Comparison of ENCODE assay signal across 8 mouse cellular contexts in the genomic region with DNA sequence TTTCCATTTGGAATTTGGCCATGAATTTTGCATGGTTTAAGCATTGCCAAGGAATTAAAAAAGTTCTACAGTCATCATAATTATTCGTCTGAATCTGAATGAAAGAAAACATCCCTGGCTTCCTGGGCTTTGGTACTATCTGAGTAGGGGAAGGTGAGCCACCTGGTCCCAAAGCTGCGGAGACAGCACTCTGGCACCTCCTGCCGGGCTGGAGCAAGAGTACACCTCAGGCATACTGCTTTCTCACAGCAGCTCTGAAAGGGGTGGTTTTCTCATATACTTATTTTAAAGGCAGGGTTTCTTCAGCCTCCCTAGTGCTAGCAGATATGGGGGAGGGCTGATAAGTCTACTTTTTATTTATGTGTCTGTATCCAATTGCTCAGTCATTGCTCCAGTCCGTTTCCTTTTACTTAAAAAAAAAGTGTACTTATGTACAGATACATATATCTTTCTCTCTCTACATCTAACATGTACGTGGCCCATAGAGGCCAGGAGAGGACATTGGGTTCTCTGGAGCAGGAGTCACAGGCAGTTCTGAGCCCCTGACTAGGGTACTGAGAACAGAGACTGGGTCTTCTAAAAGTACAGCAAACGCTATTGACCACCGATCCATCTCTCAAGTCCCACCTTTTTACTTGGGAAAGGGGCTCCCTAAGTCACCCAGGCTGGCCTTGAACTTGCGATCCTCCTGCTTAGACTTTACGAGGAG. TPM values are rescaled to one million over a fixed set of nuclear protein-coding genes. Genes with fewer than 3 reads are reported as not detected.
DNase-seq lines count a peak whose midpoint lies in the region; ATAC-seq and TF ChIP-seq lines count a peak whose summit lies in the region.

No protein-coding gene starts in this region.

- TF ChIP-seq CTCF in E14TG2a.4 (conservative IDR thresholded peaks at IDR 0.05; ENCODE audit: low read length) = peak; percentile 75

- peaks cover 39% of the 10 kb centered on the region for H3K36me3 ChIP-seq in E14TG2a.4 (ENCODE audit: insufficient read depth, low read length)
- H3K36me3 ChIP-seq in forebrain, embryonic 11.5 days (ENCODE audit: control insufficient read depth, insufficient read depth, low read length) = peaks cover 14% of the 10 kb centered on the region; the same call in 1 of the 2 replicates
- peaks cover 12% of the 10 kb centered on the region for H3K36me3 ChIP-seq in heart, embryonic 16.5 days (ENCODE audit: control insufficient read depth, insufficient read depth)
- peaks cover 36% of the 10 kb centered on the region for H3K36me3 ChIP-seq in liver, embryonic 15.5 days (replicated peaks)
- peaks cover 3% of the 10 kb centered on the region; the same call in 1 of the 2 replicates for H3K36me3 ChIP-seq in neural tube, embryonic 11.5 days (ENCODE audit: control insufficient read depth, insufficient read depth, low read length)
- peaks cover 11% of the 10 kb centered on the region; the same call in 1 of the 2 replicates for H3K36me3 ChIP-seq in stomach, embryonic 16.5 days (ENCODE audit: control insufficient read depth, insufficient read depth, low read length)

- H3K4me2 ChIP-seq in forebrain, embryonic 11.5 days (ENCODE audit: low read depth, low read length, severe bottlenecking) = peak overlapping the region; percentile 94
- peak overlapping the region; percentile 91 for H3K4me2 ChIP-seq in heart, embryonic 16.5 days (ENCODE audit: low read depth, low read length)
- H3K4me2 ChIP-seq in liver, embryonic 15.5 days = peak overlapping the region; percentile 73
- H3K4me2 ChIP-seq in neural tube, embryonic 11.5 days (ENCODE audit: low read depth) = peak overlapping the region; percentile 71
- peak overlapping the region; percentile 76 for H3K4me2 ChIP-seq in stomach, embryonic 16.5 days (ENCODE audit: low read depth, low read length)

- H3K9me3 ChIP-seq in E14TG2a.4 (ENCODE audit: low read length) = no peaks in the 10 kb centered on the region
- no peaks in the 10 kb centered on the region for H3K9me3 ChIP-seq in forebrain, embryonic 11.5 days (ENCODE audit: control insufficient read depth, low read length)
- no peaks in the 10 kb centered on the region for H3K9me3 ChIP-seq in heart, embryonic 16.5 days (replicated peaks; ENCODE audit: control insufficient read depth, low read length)
- H3K9me3 ChIP-seq in liver, embryonic 15.5 days (replicated peaks) = no peaks in the 10 kb centered on the region
- H3K9me3 ChIP-seq in neural tube, embryonic 11.5 days (ENCODE audit: control insufficient read depth, low read length) = no peaks in the 10 kb centered on the region
- no peaks in the 10 kb centered on the region for H3K9me3 ChIP-seq in stomach, embryonic 16.5 days (replicated peaks; ENCODE audit: control insufficient read depth, low read length)

- H3K4me3 ChIP-seq in E14TG2a.4 (replicated peaks; ENCODE audit: low read length) = peak overlapping the region; percentile 99
- peak overlapping the region; percentile 78 for H3K4me3 ChIP-seq in forebrain, embryonic 11.5 days (ENCODE audit: low read depth, low read length)
- peak overlapping the region; percentile 78 for H3K4me3 ChIP-seq in heart, embryonic 16.5 days (ENCODE audit: low read length)
- H3K4me3 ChIP-seq in liver, embryonic 15.5 days (replicated peaks) = peak overlapping the region; percentile 95
- peak overlapping the region; percentile 81 for H3K4me3 ChIP-seq in neural tube, embryonic 11.5 days (ENCODE audit: low read depth, low read length)
- H3K4me3 ChIP-seq in stomach, embryonic 16.5 days (replicated peaks; ENCODE audit: low read length) = peak overlapping the region; percentile 91

- ATAC-seq in forebrain, embryonic 11.5 days (replicated peaks; ENCODE audit: low FRiP score) = peak; percentile 81
- ATAC-seq in heart, embryonic 16.5 days (replicated peaks; ENCODE audit: extremely low read depth, insufficient read depth, low FRiP score) = peak; percentile 76
- ATAC-seq in liver, embryonic 15.5 days (ENCODE audit: insufficient read depth) = peak; percentile 68
- ATAC-seq in neural tube, embryonic 11.5 days (ENCODE audit: insufficient read depth, low FRiP score, low TSS enrichment) = peak; percentile 85
- ATAC-seq in stomach, embryonic 16.5 days (ENCODE audit: insufficient read depth, low FRiP score) = peak; percentile 81

- peak; percentile 77 for DNase-seq in c-Kit-positive CD71-positive TER-119-negative erythroid progenitor cells, embryonic 14.5 days (ENCODE audit: low read depth)
- peak; percentile 87 for DNase-seq in forebrain, embryonic 11.5 days (ENCODE audit: low spot score)
- peak; percentile 86 to 88 for DNase-seq in kidney, postnatal 25 days
- DNase-seq in neural tube, embryonic 11.5 days (ENCODE audit: low spot score) = peak; percentile 84

- peak overlapping the region; percentile 78 for H3K27ac ChIP-seq in forebrain, embryonic 11.5 days (ENCODE audit: low read depth, low read length)
- peak overlapping the region; percentile 84 for H3K27ac ChIP-seq in heart, embryonic 16.5 days (ENCODE audit: low read length)
- peak overlapping the region; percentile 83 for H3K27ac ChIP-seq in liver, embryonic 15.5 days (replicated peaks)
- H3K27ac ChIP-seq in neural tube, embryonic 11.5 days (ENCODE audit: low read depth, low read length) = peak overlapping the region; percentile 69; the same call in 1 of the 2 replicates
- peak overlapping the region; percentile 86 for H3K27ac ChIP-seq in stomach, embryonic 16.5 days (ENCODE audit: low read length)

- WGBS in forebrain, embryonic 11.5 days = under 1% methylated on average over 9 of the region's 9 CpGs
- WGBS in heart, embryonic 16.5 days = under 1% methylated on average over 9 of the region's 9 CpGs
- under 1% methylated on average over 9 of the region's 9 CpGs for WGBS in liver, embryonic 15.5 days (ENCODE audit: insufficient replicate concordance)
- WGBS in neural tube, embryonic 11.5 days = 2% methylated on average over 9 of the region's 9 CpGs
- WGBS in stomach, embryonic 16.5 days = under 1% methylated on average over 9 of the region's 9 CpGs

- no peaks in the 10 kb centered on the region for H3K27me3 ChIP-seq in E14TG2a.4 (ENCODE audit: insufficient read depth, low read length)
- no peaks in the 10 kb centered on the region for H3K27me3 ChIP-seq in forebrain, embryonic 11.5 days (ENCODE audit: control insufficient read depth, insufficient read depth, low read length)
- no peaks in the 10 kb centered on the region for H3K27me3 ChIP-seq in heart, embryonic 16.5 days (ENCODE audit: control insufficient read depth, insufficient read depth, low read length)
- H3K27me3 ChIP-seq in liver, embryonic 15.5 days = no peaks in the 10 kb centered on the region
- H3K27me3 ChIP-seq in neural tube, embryonic 11.5 days (ENCODE audit: control insufficient read depth, insufficient read depth, low read length) = no peaks in the 10 kb centered on the region
- H3K27me3 ChIP-seq in stomach, embryonic 16.5 days (ENCODE audit: control insufficient read depth, insufficient read depth, low read length) = no peaks in the 10 kb centered on the region

- H3K9ac ChIP-seq in forebrain, embryonic 11.5 days (ENCODE audit: low read length) = peak overlapping the region; percentile 89
- peak overlapping the region; percentile 81 for H3K9ac ChIP-seq in heart, embryonic 16.5 days (ENCODE audit: low read length)
- peak overlapping the region; percentile 80 for H3K9ac ChIP-seq in liver, embryonic 15.5 days
- H3K9ac ChIP-seq in neural tube, embryonic 11.5 days (ENCODE audit: low read length) = peak overlapping the region; percentile 88
- H3K9ac ChIP-seq in stomach, embryonic 16.5 days (ENCODE audit: low read length) = peak overlapping the region; percentile 94

- H3K4me1 ChIP-seq in E14TG2a.4 (replicated peaks; ENCODE audit: low read depth, low read length) = peaks cover 63% of the 10 kb centered on the region
- H3K4me1 ChIP-seq in forebrain, embryonic 11.5 days (replicated peaks; ENCODE audit: control insufficient read depth, insufficient read depth, low read length) = peaks cover 4% of the 10 kb centered on the region; the same call in 1 of the 2 replicates
- peaks cover 17% of the 10 kb centered on the region for H3K4me1 ChIP-seq in heart, embryonic 16.5 days (ENCODE audit: control insufficient read depth, insufficient read depth, low read length)
- H3K4me1 ChIP-seq in liver, embryonic 15.5 days (replicated peaks) = peaks cover 44% of the 10 kb centered on the region
- H3K4me1 ChIP-seq in neural tube, embryonic 11.5 days (ENCODE audit: control insufficient read depth, insufficient read depth, low read length) = peaks cover 10% of the 10 kb centered on the region; the same call in 1 of the 2 replicates
- H3K4me1 ChIP-seq in stomach, embryonic 16.5 days (ENCODE audit: control insufficient read depth, insufficient read depth, low read length) = peaks cover 16% of the 10 kb centered on the region

RNA-seq across cellular contexts. Expression of a gene that starts 0.7 kb away (rescaled TPM):
- 249 and 272 TPM in 2 replicates for polyA plus RNA-seq in forebrain, embryonic 11.5 days (2014; fragmentation: Nextera tagmentation; extraction: Ambion mirVana)
- 82.3 and 87.9 TPM in 2 replicates for polyA plus RNA-seq in heart, embryonic 16.5 days (2015; fragmentation: Nextera tagmentation; extraction: Ambion mirVana)
- 154 and 161 TPM in 2 replicates for polyA plus RNA-seq in liver, embryonic 15.5 days (2015; fragmentation: Nextera tagmentation; extraction: Ambion mirVana)
- polyA plus RNA-seq in neural tube, embryonic 11.5 days (2014; fragmentation: Nextera tagmentation; extraction: Ambion mirVana) = 193 and 204 TPM in 2 replicates
- 112 and 117 TPM in 2 replicates for polyA plus RNA-seq in stomach, embryonic 16.5 days (2015; fragmentation: Nextera tagmentation; extraction: Ambion mirVana)

RNA-seq across cellular contexts. Expression of a gene that starts 15.3 kb away (rescaled TPM):
- 9.1 and 9.6 TPM in 2 replicates for polyA plus RNA-seq in forebrain, embryonic 11.5 days (2014; fragmentation: Nextera tagmentation; extraction: Ambion mirVana)
- polyA plus RNA-seq in heart, embryonic 16.5 days (2015; fragmentation: Nextera tagmentation; extraction: Ambion mirVana) = 16.8 and 17.6 TPM in 2 replicates
- 151 and 170 TPM in 2 replicates for polyA plus RNA-seq in liver, embryonic 15.5 days (2015; fragmentation: Nextera tagmentation; extraction: Ambion mirVana)
- polyA plus RNA-seq in neural tube, embryonic 11.5 days (2014; fragmentation: Nextera tagmentation; extraction: Ambion mirVana) = 15.9 and 16.1 TPM in 2 replicates
- polyA plus RNA-seq in stomach, embryonic 16.5 days (2015; fragmentation: Nextera tagmentation; extraction: Ambion mirVana) = 25.7 and 25.8 TPM in 2 replicates

Comparison
In these comparisons a context has a peak if more than half of its experiments do, and no peak if none do; other contexts are left out.
1. Peak in every context shown above with its lines: DNase-seq, ATAC-seq, H3K4me3 ChIP-seq and H3K27ac ChIP-seq.